Mouse (Mus musculus): ENCODE measurements around the gene Dbil5.

The Dbil5 gene

GRCm38 (mm10) chr11:76225051-76225450, 7.6 kb downstream of the Dbil5 start:
- no peak for DNase-seq (ENCODE audit: low read depth, low spot score)

GRCm38 (mm10) chr11:76236136-76236535, 18.7 kb downstream of the Dbil5 start:
- no peak for DNase-seq (ENCODE audit: low read depth, low spot score)

DNA sequence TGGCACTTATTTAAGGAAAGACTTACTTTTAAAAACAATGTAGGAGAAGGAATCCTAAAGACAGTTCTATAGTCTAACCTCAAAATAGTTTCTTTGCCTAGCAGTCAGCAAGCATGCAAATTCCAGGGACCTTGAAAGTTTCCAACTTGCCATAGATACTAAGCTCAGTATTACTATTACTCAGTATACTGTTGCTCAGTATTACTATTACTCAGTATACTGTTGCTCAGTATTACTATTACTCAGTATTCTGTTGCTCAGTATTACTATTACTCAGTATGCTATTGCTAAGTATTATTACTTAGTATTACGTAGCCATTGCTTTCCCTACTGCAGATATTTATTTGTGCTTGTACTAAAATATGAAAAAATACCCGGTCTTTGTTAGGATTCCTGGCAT, 22.3 kb downstream of the Dbil5 start:
- no peak for DNase-seq (ENCODE audit: low read depth, low spot score)

GRCm38 (mm10) chr11:76242901-76243810, 25.7 kb downstream of the Dbil5 start, which contains the start of the genes Mrm3 and Glod4:
Mrm3 (plus strand) TSS chr11:76243715.
Glod4 (minus strand) TSS chr11:76243725.
- DNase-seq (ENCODE audit: low read depth, low spot score) = peak; percentile 73

DNA sequence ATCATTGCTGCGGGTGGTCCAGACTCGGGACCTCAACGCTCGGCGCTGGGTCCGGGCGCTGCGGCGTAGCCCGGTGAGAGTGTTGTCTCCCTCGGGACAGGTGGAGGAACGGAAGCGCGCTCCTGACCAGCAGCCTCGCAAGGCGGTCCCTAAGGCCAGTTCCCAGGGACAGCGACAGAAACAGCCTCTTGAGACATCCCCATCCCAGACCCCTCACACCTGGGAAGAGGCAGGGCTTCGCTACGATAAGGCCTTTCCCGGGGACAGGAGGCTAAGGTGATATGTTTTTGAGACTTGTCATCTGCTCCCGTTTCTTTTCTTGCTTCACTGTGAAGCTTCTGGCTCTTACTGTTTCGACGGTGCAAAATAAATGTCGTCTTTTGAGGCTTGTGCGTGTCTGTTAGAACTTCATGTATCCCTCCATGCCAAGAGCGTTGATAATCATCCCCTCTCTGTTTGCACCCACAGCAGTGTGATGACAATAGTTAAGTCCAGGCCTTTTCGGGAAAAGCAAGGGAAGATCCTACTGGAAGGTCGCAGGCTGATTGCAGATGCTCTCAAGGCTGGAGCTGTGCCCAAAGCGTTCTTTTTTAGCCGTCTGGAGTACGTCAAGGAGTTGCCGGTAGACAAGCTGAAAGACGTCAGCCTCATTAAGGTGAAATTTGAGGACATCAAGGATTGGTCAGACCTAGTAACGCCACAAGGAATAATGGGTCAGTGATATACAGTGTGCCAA, 26.6 kb downstream of the Dbil5 start:
- DNase-seq (ENCODE audit: low read depth, low spot score) = no peak

DNA sequence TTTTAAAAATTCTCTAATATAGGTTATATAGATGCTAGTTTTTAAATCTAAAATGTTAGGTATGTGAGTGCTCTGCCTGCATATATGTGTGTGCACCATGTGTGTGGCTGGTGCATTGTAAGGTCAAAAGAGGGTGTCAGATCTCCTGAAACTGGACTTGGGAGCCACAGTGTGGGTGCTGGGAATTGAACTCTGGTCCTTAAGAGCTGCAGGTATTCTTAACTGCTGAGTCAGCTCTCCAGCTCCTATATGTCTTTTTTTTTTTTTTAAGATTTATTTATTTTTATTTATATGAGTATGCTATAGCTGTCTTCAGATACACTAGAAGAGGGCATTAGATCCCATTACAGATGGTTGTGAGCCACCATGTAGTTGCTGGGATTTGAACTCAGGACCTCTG, 29.0 kb downstream of the Dbil5 start:
- DNase-seq (ENCODE audit: low read depth, low spot score) = no peak

GRCm38 (mm10) chr11:76247239-76247638, 29.8 kb downstream of the Dbil5 start:
- DNase-seq (ENCODE audit: low read depth, low spot score) = no peak

- no peak for DNase-seq (ENCODE audit: low read depth, low spot score)
Measured at GRCm38 (mm10) chr11:76252036-76252435, 34.6 kb downstream of the Dbil5 start.

GRCm38 (mm10) chr11:76253145-76253917, 35.9 kb downstream of the Dbil5 start:
- DNase-seq (ENCODE audit: low read depth, low spot score) = no peak

DNA sequence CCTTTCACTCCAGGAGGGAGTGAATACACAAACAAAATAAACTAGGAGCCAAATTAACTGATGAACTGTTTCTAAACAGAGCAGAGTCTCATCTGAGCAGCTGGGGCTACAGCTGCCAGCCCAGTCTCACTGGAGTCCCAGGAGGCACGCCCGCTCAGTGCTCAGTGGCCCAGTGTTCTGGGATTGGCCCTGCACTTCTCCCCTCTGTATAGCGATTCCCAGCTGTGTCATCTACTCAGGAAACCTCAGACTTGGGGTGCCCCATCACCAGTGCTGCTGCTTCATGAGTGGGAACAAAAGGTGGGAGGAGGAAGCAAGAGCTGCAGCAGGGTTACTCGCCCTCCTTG, 36.5 kb downstream of the Dbil5 start:
- no peak for DNase-seq (ENCODE audit: low read depth, low spot score)

DNA sequence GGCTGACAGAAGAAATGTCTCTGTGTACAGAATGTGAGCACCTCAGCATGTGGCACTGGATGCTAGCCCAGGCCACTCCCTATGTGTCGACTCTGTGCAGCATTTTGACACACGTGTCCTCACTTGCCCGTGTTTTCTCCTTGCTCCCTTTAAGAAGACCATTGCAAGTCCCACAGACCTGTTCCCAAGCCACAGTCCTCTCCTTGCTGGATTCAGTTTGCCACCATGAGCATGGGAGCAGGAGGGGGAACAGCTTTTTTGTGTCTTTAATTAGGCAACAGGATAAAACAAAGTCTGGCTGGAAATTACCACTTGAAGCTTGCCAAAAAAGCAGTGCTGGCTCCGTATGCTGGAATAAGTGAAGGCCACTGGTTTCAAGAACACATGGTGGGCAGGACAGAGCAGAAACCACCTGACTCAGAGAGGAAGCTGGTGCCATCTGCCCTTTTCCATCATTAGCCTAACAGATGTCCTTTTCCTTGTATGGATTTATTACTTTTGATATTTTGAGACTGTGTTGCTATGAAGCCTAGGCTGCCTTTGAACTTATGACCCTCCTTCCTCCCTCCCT, 38.1 kb downstream of the Dbil5 start:
- no peak for DNase-seq (ENCODE audit: low read depth, low spot score)

DNA sequence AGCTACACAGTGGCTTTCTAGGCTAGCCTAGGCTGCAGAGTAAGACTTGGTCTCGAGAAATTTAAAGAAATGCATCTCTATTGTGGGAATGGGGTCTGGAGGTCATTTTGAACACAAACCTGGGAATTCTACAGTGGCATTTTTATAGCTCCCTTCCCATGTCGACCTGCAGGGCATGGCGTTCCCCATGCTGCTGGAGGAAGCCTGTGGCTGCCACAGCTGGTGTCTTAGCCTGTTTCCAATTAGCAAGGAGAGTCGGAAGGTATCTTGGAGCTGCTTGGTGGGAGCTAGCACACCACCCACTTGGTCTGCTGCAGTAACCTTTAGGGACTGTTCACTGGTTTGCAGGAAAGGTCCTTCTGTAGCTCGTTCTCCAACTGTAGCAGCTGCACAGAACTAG, 38.7 kb downstream of the Dbil5 start:
- DNase-seq (ENCODE audit: low read depth, low spot score) = no peak

DNA sequence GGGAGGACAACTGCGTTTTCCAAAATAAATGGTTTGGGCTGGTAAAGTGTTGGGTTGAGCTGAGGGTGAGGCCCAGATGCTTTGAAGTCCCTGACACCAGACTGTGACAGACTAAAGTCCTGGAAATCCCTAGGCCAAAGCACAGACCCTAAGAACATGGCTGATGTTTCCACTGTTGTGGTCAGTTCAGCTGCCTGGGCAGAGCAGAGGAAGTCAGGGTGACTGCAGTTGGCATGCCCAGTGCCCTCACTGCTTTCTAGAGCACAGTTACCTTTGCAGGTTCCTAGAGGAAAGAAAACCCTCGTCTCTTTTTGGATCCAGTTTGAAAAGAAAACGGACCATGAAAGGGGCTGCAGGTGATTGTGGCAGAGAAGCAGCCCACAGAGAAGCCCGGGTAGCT, 40.0 kb downstream of the Dbil5 start:
- DNase-seq (ENCODE audit: low read depth, low spot score) = no peak

DNA sequence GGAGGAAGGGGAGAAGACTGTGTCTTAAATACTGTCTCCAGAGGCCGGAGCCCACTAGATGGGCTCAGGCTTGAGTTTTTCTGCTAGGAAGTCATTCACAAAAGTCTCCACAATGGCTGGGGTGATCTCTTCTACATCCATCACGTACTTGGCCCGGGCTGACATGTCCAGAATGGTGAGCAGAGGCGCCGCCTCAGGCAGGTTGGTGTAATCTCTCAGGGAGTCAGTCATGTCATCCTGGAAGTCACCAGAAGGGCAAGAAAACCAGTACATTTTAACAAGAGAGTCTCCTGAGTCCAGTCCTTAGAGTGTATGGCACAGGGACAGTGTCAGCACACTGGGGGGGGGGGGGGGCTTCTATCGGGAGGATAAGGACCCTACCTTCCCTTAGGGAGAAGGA, 41.1 kb downstream of the Dbil5 start:
- DNase-seq (ENCODE audit: low read depth, low spot score) = no peak

DNA sequence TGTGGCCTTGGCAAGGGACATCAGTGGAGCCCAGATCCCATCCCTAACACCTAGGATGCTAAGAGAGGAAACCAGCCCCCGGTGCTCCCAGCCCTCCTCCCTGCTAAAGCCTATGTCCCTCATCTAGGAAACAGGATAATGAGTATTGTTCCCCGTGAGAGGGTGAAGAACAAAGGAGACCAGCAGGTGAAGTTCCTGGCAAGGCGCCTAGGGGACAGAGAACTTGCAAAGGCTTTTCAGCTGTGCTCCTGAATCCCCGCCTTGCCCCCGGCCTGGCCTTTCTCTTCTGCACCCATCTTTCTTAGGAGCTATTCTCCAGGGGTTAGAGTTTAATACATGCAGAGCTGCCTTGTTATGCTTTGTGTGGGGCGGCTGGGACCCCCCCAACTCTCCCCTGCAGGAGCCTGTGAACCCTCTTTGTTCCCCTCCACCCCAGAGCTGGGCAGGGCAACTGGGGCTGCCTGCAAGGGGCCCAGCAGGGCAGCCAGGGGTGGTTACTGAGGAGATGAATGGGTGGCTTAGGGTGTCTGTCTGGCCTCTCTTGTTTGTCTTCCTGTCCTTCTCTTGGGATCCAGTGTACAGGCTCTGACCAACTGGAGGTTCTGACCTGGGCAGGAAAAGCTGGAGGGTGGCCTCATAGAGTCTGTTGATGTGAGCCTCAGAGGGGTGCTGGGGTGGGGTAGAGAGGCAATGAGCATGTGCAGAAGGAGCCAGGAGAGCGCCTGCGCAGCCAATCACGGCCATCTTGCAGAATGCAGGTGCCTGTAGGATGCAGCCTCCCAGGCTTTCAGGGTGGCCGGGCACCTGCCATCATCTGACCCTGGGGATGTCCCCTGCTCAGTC, 43.0 kb downstream of the Dbil5 start:
- DNase-seq (ENCODE audit: low read depth, low spot score) = no peak

- DNase-seq (ENCODE audit: low read depth, low spot score) = no peak
Measured at GRCm38 (mm10) chr11:76261224-76261623, 43.8 kb downstream of the Dbil5 start.

DNA sequence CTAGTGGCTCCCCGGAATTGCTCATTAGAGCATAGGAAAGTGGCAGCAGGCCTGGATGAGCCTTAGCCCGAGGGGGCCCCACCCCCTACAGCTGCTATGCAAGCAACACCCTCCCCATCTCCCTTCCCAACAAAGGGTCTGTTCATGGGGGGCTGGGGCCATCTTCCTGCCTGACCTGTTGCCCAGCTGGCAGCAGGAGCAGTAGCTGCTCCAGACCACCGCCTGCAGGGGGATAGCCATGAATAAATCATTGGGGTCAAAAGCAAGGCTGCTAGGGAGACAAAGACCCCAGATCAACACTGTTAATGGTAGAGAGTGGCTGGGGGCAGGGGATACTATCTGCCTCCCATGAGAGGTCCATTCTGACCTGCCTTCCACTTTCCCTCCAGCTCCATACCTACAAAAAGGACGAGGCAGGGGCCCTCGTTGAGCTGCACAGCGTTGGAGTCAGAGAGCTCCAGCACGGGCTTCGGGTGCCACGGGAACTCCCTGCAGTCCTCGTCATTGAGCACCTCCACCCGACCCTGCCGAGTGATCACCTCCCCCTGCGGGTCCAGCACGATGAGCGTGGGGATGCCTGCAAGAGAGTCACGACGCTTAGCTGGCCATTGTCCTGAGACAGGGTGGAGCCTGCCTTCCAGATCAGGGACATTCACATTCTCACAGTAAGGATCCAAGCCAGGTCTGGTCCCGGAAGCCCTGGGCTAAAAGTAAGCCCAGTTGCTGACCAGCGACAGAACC, 45.4 kb downstream of the Dbil5 start:
- DNase-seq (ENCODE audit: low read depth, low spot score) = no peak

DNA sequence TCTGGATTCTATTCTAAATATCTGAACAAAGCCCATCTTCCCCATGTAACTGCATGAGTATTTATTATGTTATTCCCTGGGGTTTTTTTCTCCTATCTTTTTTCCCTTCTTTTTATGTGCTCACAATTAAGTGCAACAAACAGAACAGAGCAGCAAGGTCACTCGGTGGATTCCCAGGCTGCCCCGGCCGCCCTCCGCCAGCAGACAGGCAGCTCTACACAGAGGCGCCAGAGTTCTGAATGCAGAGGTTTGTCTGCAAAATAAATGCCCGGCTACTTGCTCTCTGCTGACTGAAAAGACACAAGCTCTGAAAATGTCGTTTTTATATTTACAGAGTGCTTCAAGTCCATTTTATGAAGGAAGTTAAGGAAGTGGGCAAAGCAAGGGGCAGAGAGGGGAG, 50.1 kb downstream of the Dbil5 start:
- DNase-seq (ENCODE audit: low read depth, low spot score) = no peak

- DNase-seq (ENCODE audit: low read depth, low spot score) = no peak
Measured at GRCm38 (mm10) chr11:76268001-76268459, 50.6 kb downstream of the Dbil5 start.
